Mouse (Mus musculus): ENCODE data around the gene Hyal3. TPM values are rescaled to one million over a fixed set of nuclear protein-coding genes. Genes with fewer than 3 reads are reported as not detected.
A peak's percentile ranks its signal among the peaks of the same experiment; 100 is the strongest.

The Hyal3 gene
- total RNA-seq, 2 experiments from 2014 or later = 0.19 to 0.23 TPM

DNA sequence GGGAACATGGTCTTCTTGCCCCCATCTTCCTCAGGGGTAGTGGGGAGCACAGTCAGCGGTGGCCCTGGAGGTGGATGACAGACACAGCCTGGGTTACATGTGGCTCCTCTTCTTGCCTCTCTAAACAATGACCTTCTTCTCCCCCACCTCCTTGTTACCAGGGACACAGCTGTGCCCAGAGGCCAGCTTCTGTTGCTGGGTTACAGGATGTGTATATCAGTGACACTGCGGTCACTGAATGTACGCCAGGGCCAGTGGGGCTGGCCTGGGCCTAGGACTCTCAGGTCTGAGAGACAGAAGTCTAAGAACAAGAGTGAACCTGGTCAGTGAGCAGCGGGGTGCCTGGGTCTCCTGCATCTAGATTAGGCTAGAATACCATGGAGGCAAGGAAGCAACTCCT is 34.4 kb downstream of the Hyal3 start:
- DNase-seq (ENCODE audit: low spot score) = no peak

DNA sequence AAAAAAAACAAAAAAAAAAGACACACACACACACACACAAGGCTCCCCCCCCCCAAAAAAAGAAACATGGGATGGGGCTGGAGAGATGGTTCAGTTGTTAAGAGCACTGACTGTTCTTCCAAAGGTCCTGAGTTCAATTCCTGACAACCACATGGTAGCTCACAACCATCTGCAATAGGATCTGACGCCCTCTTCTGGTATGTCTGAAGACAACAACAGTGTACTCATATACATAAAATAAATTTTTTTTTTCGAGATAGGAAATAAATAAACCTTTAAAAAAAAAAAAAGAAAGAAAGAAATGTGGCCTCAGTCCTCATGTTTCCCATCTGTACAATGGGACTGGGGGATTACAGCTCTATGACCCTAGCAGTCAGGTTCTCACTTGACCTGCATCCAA is 36.8 kb downstream of the Hyal3 start:
- DNase-seq (ENCODE audit: low spot score) = no peak

DNA sequence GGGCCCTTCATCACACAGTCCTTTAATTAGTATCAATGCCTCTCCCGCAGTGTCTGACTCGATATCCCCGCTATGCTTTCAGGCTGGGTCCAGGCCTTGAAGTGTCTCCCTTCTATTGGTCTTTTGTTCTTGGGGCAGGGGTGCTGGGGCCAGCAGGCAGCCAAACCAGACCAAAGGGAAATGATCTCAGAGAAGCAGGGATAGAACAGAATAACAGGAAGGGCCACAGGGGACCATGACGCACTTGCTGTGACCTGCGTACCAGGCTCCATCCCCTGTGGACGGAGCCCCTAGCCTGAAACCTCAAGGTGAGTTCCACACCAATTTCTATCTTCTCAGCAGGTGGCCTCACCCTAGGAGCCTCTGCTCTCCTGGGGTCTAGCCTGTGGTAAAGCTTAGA is 37.5 kb downstream of the Hyal3 start:
- DNase-seq (ENCODE audit: low spot score) = no peak

DNA sequence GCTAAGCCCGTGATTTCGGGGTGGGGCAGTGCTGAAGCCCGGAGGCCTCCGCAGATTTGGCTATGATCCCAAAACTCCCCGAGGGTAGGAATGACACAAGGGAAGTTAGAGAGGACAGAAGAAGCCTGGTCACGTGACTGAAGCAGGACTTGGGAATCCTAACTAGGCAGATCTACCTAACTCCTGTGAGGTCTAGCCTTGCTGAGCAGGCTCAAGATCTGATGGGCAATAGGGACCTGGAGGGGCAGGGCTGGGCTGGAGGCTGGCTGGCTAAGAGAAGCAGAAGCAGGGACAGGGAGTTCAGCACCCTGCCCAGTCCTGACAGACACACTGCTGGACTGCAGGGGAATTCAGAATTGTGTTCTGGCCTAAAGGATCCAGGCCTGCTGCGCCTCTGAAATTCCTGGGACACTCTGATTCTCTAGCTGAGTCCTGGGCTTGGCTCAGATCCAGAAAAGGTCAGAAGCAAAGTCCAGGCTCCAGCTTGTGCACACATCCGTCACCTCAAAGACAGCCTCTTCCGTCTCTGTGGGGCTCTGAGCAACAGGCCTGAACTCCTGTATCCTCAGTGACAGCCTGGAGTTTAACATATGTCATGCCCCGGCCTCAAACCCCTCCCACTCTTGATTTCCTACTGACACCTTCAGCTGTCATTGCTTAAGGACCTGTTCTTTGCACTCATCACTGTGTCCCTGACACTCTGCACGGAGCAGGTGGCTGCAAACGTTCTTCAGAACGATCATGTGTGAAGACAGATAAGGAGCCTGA is 38.3 kb downstream of the Hyal3 start:
- DNase-seq (ENCODE audit: low spot score) = peak; percentile 63

DNA sequence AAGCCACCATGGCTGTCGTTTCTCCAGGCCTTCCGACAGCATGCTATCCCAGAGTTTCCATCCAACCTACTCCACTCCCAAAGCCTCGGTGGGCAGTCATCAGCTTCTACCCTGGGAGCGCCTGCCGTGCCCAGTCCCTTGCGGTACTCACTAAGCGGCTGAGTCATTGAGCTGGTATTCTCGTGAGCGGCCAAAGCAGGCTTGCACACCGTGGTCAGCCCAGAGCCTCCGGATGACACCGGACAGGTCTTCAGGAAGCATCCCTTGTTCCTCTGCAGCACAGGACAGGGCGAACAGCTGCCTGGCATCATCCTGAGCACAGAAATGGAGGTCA is 38.9 kb downstream of the Hyal3 start:
- DNase-seq (ENCODE audit: low spot score) = no peak

DNA sequence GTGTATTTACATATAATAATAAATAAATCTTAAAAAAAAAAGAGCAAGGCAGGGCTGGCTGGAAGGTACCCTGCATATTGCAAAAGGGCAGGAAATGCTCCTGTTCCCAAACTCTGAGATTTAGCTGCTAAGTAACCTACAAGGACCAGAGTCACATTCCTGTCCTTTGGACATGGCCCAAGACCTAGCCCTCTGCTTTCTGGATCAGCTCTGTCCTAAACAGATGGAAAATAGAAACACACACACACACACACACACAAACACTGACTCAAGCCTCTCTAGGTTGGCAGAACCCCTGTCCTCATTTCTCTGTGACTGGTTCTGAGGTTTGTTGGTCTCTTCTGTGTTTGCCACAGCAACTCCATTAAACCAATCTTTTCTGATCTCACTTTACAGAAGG is 40.3 kb downstream of the Hyal3 start:
- DNase-seq (ENCODE audit: low spot score) = no peak

DNA sequence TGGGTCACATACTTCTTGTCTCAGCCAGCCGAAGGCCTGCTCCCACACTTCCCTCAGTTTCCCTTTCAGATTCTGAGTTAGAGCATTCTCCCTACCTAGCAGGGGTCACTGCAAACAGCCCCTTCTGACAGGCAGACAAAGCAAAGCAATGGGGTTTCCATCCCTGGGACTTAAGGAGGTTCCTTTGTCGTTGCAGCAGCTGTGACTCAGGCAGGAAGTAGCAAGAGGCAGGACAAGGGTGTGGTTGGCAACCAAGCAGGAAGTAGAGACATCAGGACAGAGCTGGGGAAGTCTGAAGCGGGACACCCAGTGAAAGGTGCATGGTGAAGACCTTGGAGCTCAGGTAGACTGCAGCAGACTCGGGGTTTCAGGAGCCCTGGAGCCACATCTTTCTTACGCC is 43.9 kb downstream of the Hyal3 start:
- no peak for DNase-seq (ENCODE audit: low spot score)

DNA sequence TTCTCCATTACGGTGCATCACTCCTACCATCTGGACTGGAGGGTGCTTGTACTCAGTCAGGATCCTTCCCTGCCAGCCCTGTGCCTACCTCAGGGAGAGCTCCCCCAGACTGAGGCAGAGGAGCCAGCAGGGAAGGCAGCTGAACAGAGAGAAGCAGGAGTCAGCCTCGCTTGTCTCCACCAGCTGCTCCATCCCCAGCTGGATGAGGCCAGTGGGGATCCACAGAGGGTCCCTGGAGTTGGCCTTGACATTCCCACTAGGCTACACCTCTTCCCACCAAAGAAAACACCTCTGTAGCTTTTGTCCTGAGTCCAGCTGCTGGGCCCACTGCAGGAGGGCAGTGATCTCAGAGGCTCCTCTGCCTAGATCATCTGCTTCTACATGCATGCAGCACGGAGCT is 44.3 kb downstream of the Hyal3 start:
- DNase-seq (ENCODE audit: low spot score) = no peak

DNA sequence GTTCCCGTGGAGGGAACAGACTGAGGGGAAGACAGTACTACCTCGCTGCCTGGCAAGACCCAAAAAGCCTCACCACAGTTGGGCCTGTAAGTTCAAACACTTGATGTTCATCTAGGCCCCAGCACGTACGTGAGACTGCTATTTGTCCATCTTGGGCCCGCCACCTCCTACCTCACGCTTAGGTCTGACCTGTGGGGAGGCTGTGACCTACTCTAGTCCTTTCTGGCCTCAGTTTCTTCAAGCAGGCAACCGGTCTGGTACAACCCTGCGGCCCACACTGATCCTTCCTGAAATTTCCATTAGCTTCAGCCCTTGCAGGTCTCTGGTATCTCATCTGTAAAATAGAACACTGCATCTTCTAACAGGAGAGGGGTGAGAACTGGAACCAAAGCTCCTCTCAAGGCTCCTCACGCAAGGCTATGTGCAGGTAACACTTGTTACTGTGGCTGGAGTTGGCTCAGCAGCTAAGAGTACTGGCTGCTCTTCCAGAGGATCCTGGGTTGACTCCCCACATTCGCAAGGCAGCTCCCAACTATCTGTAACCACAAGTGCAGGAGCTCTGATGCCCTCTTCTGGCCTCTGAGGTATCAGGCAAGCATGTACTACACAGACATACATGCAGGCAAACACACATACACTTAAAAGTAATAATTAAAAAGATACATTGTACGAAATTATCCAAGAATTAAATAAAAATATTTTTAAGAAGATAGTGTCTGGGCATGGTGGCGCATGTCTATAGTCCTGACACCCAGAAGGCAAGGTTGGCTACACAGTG is 44.9 kb downstream of the Hyal3 start:
- DNase-seq (ENCODE audit: low spot score) = no peak

DNA sequence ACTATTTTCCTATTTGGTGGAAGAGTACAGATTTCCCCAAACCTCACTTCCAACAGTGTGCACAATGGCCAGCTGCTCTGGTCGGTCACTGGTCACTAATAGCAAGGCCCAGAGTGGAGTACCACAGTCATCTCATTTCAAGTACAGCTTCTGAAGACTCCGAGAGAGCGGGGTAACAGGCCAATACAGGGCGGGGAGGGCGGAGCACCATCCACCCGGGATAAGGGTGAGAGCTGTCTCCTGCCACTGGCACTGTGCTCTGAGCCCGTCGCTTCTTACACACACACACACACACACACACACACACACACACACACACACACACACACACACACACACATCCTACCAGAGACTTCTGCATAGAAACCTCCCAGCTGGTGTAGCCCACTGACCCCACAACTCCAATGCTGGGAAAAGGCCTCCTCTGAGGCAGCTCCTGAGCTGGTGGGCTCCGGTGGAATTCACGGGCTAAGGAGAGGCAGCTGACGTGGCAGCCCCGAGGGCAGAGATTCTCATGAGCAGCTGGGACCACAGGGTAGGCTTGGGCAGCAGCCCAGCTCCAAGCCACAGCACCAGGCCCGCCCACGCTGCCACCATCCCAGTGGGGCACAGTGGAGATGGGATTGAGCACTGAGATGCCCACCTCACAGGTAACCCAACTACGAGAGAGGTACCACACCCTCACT is 45.7 kb downstream of the Hyal3 start:
- no peak for DNase-seq (ENCODE audit: low spot score)

DNA sequence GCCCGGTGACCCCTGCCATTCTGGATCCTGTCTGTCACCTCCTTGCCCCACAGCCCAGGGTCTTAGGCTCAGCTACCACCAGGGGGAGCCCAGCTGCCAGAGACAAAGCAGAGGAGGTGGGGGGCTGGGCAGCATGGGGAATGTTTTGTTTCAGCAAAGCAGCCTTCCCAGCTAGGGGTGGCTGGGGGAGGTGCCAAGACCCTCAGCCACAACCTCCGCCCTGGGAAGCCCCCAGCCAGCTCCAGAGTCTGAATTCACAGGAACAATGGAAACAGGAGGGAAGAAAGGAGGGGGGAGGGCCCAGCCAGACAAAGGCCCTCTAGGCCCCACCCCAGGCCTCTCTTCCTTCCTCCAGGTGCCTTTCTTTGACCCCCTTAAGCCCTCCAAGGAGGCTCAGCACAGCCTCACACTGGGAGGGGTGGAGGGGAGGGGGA is 46.2 kb downstream of the Hyal3 start:
- peak; percentile 80 for DNase-seq (ENCODE audit: low spot score)

DNA sequence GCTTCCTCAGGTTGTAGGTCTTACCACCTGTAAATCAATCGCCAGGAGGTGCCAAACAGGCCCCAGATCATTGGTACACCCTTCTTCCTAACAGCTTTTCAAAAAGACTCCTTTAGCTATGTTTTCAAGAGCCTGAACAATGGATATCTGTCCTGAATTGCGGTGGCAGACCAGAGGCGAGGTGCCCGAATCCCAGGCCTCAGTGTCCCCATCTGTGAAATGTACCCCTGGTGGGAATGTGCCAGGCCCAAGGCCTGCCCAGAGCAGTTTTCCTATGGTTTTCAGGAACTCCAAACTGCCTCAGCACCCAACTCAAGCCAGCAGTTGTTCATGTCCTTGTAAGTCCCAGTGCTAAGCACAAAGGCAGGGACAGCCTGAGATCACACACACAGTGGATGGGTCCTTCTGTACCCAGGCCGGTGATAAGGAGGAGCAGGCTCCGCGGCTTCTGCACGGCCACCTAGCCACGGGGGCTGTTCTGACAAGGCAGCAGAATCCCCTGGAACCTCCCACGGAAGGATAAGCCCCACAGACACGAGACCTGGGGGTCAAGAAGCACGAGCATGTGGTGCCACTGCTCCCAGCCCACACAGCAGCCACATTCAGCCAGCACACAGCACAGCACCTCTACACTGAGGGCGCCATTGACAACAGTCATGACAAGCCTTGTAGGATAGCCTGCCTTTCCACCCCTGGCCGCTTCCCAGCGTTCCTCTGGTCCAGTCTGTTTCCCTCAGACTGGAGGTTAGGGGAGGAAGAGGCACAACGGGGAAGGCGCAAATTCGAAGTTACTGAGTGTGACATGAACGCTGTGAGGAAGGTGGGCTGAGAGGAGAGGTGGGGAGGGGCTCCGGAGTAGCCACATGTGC is 47.0 kb downstream of the Hyal3 start:
- DNase-seq (ENCODE audit: low spot score) = no peak

DNA sequence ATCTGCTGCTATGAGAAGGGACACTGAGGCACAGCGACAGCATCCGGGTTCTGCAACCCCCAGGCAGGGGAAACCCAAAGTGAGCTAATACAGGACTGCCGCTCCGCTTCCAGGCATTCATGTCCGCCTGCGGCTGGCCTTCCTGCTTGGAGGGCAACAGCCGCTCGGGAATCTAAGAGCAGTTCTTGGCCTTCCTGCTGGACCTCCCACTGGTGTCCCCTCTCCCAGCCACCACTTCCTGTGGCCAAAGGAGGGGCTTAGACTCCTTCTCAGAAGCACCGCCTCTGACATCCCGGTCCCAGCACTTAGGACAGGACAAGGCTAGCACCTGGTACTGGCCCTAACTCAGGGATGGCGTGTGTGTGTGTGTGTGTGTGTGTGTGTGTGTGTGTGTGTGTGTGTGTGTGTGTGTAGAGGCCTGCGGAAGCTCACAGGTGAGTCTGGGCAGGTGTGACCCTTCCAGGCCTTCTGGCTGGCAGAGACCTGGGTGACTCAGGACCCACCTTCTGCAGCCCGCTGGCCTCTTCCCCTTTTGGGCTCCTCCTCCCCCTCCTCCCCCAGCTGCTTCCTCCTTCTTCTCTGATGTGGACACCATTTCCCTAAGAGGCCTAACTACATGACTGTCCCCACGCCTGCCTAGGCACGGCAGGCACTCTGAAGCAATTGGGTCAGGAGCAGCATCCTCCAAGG is 48.2 kb downstream of the Hyal3 start:
- DNase-seq (ENCODE audit: low spot score) = no peak

DNA sequence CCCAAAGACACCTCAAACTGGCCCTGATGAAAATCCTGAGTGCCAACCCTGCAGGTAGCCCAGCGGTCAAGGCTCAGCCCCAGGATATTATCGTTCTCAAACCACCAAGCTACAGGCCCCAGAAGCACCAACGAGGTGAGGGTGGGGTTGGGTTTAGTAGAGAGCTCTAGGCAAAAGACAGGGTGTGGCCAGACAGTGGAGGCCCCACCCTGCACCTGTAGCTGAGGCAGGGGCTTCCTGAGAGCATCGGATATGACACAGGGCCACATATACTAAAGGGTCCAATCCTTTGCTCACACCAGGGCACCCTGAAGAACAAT is 48.8 kb downstream of the Hyal3 start:
- DNase-seq (ENCODE audit: low spot score) = no peak

DNA sequence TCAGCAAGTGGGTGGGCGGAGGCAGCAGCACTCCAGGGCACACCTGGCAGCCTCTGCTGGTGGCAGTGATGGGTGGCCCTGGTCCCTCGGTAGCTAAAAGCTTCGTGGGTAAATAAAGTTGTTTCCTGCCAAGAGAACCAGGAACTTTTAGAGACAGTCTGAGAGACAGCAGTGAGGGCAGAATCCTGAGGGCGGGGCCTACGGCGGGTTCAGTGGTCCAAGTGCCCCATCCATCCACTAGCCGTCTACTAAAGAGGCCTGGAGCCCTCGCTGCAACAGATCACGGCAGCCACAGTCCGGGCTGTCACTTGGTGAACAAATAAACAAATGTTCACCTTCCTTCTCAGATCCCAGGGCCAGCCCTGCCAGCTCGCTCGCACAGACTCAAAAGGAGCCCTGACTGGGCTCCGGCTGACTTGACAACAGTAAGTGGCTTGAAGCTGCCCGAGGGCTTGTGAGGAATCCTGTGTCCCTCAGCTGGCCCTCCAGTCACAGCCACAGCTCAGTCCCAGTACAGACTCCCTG is 49.3 kb downstream of the Hyal3 start:
- no peak for DNase-seq (ENCODE audit: low spot score)

DNA sequence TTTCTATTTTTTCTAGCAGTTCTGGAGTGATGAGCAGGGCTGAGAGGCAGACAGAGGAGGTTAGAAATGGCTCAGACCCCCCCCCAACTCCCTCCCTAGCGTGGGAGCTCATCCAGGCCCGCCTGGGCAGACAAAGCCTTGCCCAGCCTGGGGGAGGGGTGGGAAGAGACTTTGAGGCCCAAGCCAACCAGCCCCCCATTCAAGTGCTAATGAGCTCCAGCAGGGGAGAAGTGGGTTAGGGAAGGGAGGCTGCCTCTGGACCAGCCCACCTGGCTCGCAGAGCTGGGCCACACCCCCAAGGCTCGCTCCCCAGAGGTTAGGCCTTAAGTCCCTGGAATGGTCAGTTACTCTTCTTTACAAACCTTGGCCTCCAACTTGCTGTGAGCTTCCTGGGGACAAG is 50.0 kb downstream of the Hyal3 start:
- no peak for DNase-seq (ENCODE audit: low spot score)

DNA sequence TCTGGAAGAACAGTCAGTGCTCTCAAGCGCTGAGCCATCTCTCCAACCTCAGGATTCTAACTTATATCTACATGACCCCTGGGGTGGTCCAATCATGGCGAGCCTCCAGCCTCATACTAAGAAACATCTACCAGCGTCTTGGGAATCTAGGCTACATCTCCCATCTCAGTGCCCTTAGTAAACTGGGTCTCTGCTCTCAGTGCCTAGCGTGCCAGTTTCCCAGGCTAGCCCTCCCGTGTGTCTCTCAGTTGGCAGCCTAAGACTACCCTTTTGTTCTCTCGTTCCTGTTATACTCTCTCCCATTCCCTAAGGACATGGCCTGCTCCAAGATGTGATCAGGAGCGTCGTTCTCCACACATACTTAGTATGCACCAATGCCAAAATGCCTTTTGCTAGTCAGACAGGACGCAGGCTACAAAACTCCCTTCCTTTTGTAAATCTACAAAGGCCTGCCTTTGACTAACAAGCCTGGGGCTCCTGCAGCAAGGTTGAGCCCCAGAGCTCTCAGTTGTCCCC is 50.8 kb downstream of the Hyal3 start:
- no peak for DNase-seq (ENCODE audit: low spot score)

DNA sequence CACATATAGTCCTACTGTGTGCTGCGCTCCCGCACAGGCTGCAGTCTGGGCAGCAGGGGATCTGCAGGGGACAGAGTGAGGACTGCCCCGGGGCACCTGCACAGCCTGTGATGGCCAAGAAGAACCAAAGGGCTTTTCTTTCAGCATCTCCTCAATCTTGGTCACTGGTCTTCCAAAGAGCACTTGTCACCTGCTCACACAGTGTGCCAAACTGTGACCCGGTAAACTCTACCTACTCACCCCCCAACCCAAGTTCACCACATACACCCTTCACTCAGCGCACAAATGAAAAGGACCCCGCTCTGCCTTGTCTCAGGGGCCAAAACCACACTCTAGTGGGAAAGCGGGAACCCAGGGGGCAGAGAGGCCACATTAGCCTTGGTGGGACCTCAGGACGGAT is 51.2 kb downstream of the Hyal3 start:
- no peak for DNase-seq (ENCODE audit: low spot score)

DNA sequence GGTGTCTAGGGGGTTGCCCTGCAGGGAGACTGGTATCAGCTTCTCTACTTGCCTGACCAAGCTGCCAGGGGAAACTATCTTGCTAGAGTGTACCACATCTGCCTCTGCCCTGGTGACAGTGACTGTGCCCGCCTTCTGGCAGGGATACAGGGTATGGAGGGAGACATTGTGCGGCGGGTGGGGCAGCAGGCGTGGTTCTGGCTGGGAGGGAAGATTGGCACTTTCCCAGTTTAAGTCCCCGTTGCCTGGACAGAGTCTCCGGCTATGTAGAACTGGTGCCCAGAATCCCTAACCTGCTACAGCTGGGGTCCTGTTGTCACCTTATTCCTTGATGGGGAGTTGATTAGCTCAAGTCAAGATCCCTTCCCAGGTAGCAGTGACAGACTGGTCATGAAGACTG is 51.9 kb downstream of the Hyal3 start:
- peak; percentile 46 for DNase-seq (ENCODE audit: low spot score)

DNA sequence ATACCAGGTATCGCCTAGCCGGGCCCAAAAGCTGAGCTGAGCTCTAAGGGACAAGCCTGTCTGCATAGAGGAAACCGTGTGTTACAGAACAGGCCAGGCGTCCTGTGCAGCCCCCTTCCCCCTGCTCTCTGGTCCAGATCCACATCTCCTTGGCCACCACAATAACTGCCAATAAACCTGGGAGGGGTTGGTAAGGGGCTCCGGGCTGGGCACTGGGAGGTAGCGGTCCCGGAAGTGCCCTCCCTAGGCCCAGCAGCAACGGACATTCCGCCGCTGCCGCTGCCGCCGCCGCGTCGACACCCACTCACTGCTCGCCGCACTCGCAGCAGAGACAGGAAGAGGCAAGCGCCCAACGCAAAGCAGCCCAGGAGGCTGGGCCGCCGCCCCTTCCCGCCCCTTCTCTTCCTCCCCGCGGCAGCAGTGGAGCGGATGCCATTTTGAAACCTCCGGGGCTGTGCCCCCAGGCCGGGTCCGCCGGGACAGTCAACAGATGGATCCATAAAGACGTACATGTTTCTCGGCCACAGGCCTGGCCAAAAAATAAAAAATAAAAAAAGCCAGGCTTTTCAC is 52.6 kb downstream of the Hyal3 start:
- peak; percentile 75 for DNase-seq (ENCODE audit: low spot score)
